In the genomic region with DNA sequence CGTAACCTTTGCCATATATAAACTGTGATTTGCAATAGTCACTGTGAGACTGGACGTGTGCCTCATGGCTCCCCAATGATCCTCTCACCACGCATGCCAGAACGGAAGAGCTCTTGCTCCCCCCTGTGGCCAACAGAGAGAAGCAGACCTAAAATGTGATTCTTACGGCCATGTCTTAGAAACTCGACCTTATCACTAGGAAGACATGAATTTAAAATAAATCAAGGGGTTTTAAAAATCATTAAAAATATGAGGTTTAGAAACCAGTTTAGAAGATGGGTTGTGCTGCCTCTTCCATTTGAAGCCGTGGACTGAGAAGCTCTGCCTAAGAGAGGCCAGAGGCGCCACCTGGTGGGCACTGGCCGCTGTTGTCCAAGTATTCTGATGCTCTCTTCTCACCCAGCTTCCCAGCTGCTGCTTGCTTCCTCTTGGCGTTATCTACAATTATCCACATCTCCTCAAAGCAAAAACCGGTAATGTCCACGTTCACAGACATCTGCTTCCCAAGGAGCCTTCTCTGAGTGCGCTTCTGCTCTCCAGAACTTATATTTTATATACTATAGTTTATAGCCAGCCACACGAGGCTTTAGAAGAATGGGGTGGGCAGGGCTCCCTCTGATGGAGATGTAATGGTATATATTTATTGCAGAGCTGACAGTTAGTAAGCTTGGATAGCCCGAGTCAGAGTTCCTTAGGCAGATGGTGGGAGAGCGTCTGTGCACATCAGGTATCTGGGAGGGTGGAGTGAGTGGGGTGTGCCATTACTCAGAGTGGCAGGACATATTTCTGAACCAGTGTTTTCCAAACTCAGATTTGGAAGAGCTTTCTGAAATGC, we compare ENCODE assay signal across 8 mouse cellular contexts. TPM values are rescaled to one million over a fixed set of nuclear protein-coding genes. Genes with fewer than 3 reads are reported as not detected.
A peak's percentile ranks its signal among the peaks of the same experiment; 100 is the strongest.
DNase-seq lines count a peak whose midpoint lies in the region; ATAC-seq and TF ChIP-seq lines count a peak whose summit lies in the region.

No protein-coding gene starts in this region.

- no peak overlapping the region for H3K27ac ChIP-seq in left cerebral cortex, adult 2 months

- intact Hi-C loops in left cerebral cortex, adult 2 months (cut with DNase I), result loop anchor here (1.0 to 5.0 kb wide), 4 partner anchors 76 to 235 kb away; no protein-coding TSS in a partner anchor

- peak; percentile 89 for ATAC-seq in activated CD4-positive, CD25-positive, alpha-beta regulatory T cell, adult 4 months
- peak; percentile 88 for ATAC-seq in common myeloid progenitor, adult 5-6 weeks (replicated peaks; ENCODE audit: low read depth, poor library complexity, severe bottlenecking)
- peak; percentile 91 for ATAC-seq in megakaryocyte, adult 5-6 weeks (ENCODE audit: poor library complexity, severe bottlenecking)

- peak; percentile 83 for TF ChIP-seq CTCF in left cerebral cortex, adult 2 months (IDR thresholded peaks at IDR 0.05)

- DNase-seq in gastrocnemius, adult 8-10 months (ENCODE audit: low spot score in 2 of 2), result peak; percentile 49 to 50
- DNase-seq in hindlimb bud, embryonic 11.5 days (ENCODE audit: extremely low spot score, low read depth, low spot score), result peak; percentile 81
- peak; percentile 79 to 81 for DNase-seq in left cerebral cortex, adult 2 months (ENCODE audit: extremely low spot score in 1 of 2, low spot score in 2 of 2)
- DNase-seq in right cerebral cortex, adult 18-20 months, result peak; percentile 80
- peak; percentile 86 for DNase-seq in urinary bladder, postnatal 14 days (ENCODE audit: low spot score)

- peak overlapping the region; percentile 29 for H3K4me3 ChIP-seq in left cerebral cortex, adult 2 months

RNA-seq across cellular contexts. Expression of a gene that starts 28.3 kb away (rescaled TPM):
- polyA plus RNA-seq in activated CD4-positive, CD25-positive, alpha-beta regulatory T cell, adult 4 months (2017; shearing (Covaris generic)), result 10 to 100 TPM in 1 of 2 experiments, 1 to 10 TPM in 1; 5.6 to 11.7 TPM
- total RNA-seq in common myeloid progenitor, adult 5-6 weeks (2017), result 8.2 and 11.1 TPM in 2 replicates
- total RNA-seq in gastrocnemius, adult 8-10 months (2022), result 1 to 10 TPM in 1 of 4 experiments, under 1 TPM in 1, not detected in 2; 0.19 to 1.4 TPM
- total RNA-seq in left cerebral cortex, adult 2 months (2021), result not detected
- 0.47 and 3.3 TPM in 2 replicates for total RNA-seq in megakaryocyte, adult 5-6 weeks (2015)
- total RNA-seq in megakaryocyte, adult 5-6 weeks (2017), result 0.33 and 2.2 TPM in 2 replicates

RNA-seq across cellular contexts. Expression of a gene that starts 42.8 kb away (rescaled TPM):
- not detected for polyA plus RNA-seq in activated CD4-positive, CD25-positive, alpha-beta regulatory T cell, adult 4 months (2017; shearing (Covaris generic))
- not detected in 2 replicates for total RNA-seq in common myeloid progenitor, adult 5-6 weeks (2017)
- under 1 TPM in 2 of 4 experiments, not detected in 2; 0.12 to 0.21 TPM for total RNA-seq in gastrocnemius, adult 8-10 months (2022)
- under 1 TPM; 0.27 to 0.49 TPM for total RNA-seq in left cerebral cortex, adult 2 months (2021)
- 0.14 TPM in 1 of 2 replicates, not detected in the other for total RNA-seq in megakaryocyte, adult 5-6 weeks (2015)
- not detected in 2 replicates for total RNA-seq in megakaryocyte, adult 5-6 weeks (2017)
